Mouse (Mus musculus): ENCODE results near the gene Pin1. TPM values are rescaled to one million over a fixed set of nuclear protein-coding genes. Genes with fewer than 3 reads are reported as not detected.

The Pin1 gene
- polyA plus RNA-seq, 1 experiment: 37.2 TPM

DNA sequence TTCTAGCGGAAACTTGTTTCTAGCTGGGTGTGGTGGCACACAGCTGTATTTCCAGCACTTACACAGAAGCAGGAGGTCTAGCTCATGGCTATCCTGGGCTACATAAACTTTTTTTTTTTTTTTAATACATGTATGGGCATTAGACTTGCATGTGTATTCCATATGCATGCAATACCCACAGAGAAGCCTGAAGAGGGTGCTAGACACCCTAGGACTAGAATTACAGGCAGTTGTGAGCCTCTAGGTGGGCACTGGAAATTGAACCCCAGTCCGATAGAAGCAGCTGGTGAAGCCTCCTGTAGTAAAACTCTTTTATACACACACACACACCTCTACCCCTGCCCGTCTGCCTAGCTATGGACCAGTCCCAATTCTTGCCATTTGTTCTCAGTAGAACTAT is 2.0 kb downstream of the Pin1 start:
- no peak overlapping the region for H3K4me3 ChIP-seq (ENCODE audit: control insufficient read depth, insufficient read depth, low read length)
- WGBS: 98% methylated on average over 3 of the region's 3 CpGs
- peaks cover 8% of the 10 kb centered on the region for H3K4me1 ChIP-seq (replicated peaks; ENCODE audit: control insufficient read depth, insufficient read depth, low read length)

DNA sequence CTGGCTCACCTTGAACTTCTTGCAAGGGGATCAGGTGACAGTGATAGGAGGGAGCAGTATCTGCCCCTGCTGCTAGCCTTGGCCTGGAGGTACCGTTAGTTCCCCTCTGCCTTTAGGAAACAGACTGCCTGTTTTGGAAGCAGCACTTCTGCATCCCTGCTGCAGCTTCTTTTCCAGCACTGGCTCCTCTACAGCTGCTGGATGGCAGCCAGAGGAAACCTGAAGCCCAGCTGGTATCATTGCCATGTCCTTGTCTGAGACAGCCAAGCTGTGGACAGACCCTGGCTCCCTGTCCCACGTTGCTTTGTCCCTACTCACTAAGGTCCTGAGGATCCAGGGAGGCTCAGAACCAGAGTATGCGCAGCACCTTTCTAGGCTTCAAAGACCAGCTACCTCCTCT is 5.7 kb downstream of the Pin1 start:
- H3K4me3 ChIP-seq (ENCODE audit: control insufficient read depth, insufficient read depth, low read length): no peak overlapping the region
- 97% methylated on average over 3 of the region's 3 CpGs for WGBS
- no peak for TF ChIP-seq POLR2A (IDR thresholded peaks at IDR 0.05; ENCODE audit: control insufficient read depth, extremely low read depth, insufficient read depth, low read length, poor library complexity)
- no peak for TF ChIP-seq CTCF (IDR thresholded peaks at IDR 0.05; ENCODE audit: borderline replicate concordance, control insufficient read depth, extremely low read depth, insufficient read depth, low read length, poor library complexity)
- DNase-seq: no peak
- peaks cover 15% of the 10 kb centered on the region for H3K36me3 ChIP-seq (ENCODE audit: control insufficient read depth, insufficient read depth, low read length)
- H3K27ac ChIP-seq (ENCODE audit: control insufficient read depth, insufficient read depth, low read length): no peak overlapping the region
- no peaks in the 10 kb centered on the region for H3K27me3 ChIP-seq (ENCODE audit: control insufficient read depth, insufficient read depth, low read length)
- H3K4me1 ChIP-seq (replicated peaks; ENCODE audit: control insufficient read depth, insufficient read depth, low read length): peaks cover 4% of the 10 kb centered on the region

More for the DNA sequence above, 2.0 kb downstream of the Pin1 start:
- no peak for TF ChIP-seq POLR2A (IDR thresholded peaks at IDR 0.05; ENCODE audit: control insufficient read depth, extremely low read depth, insufficient read depth, low read length, poor library complexity)
- no peak for TF ChIP-seq CTCF (IDR thresholded peaks at IDR 0.05; ENCODE audit: borderline replicate concordance, control insufficient read depth, extremely low read depth, insufficient read depth, low read length, poor library complexity)
- peaks cover 5% of the 10 kb centered on the region for H3K36me3 ChIP-seq (ENCODE audit: control insufficient read depth, insufficient read depth, low read length)
- no peaks in the 10 kb centered on the region for H3K27me3 ChIP-seq (ENCODE audit: control insufficient read depth, insufficient read depth, low read length)
- no peak overlapping the region for H3K27ac ChIP-seq (ENCODE audit: control insufficient read depth, insufficient read depth, low read length)
- DNase-seq: no peak

DNA sequence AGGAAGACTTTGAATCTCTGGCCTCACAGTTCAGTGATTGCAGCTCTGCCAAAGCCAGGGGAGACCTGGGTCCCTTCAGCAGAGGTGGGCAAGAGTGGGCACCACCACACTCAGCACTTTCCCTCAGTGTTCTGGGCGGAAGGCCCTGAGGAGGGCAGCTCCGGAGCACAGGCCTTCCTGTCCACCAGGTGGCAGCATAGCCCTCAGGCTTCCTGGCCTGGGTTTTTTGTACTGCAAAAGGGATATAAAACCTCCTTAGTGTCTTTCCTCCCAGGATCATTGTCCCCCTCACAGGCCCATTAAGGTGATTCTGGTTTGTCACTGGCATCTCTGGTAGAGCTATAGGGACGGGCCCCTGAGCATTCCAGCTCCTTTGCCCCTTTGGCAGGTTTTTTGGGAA is 10.4 kb downstream of the Pin1 start:
- Histone ChIP-seq H3K27me3 (ENCODE audit: control insufficient read depth, insufficient read depth, low read length) (no peaks in the 10 kb centered on the region), H3K27ac (ENCODE audit: control insufficient read depth, insufficient read depth, low read length) (no peak overlapping the region), H3K36me3 (ENCODE audit: control insufficient read depth, insufficient read depth, low read length) (peaks cover 28% of the 10 kb centered on the region), H3K4me1 (replicated peaks; ENCODE audit: control insufficient read depth, insufficient read depth, low read length) (peaks cover 12% of the 10 kb centered on the region), H3K4me3 (ENCODE audit: control insufficient read depth, insufficient read depth, low read length) (no peak overlapping the region)
- TF ChIP-seq POLR2A (IDR thresholded peaks at IDR 0.05; ENCODE audit: control insufficient read depth, extremely low read depth, insufficient read depth, low read length, poor library complexity) (no peak), CTCF (IDR thresholded peaks at IDR 0.05; ENCODE audit: borderline replicate concordance, control insufficient read depth, extremely low read depth, insufficient read depth, low read length, poor library complexity) (peak; percentile 92)
- peak; percentile 72 for DNase-seq
- 63% methylated on average over 3 of the region's 3 CpGs for WGBS

DNA sequence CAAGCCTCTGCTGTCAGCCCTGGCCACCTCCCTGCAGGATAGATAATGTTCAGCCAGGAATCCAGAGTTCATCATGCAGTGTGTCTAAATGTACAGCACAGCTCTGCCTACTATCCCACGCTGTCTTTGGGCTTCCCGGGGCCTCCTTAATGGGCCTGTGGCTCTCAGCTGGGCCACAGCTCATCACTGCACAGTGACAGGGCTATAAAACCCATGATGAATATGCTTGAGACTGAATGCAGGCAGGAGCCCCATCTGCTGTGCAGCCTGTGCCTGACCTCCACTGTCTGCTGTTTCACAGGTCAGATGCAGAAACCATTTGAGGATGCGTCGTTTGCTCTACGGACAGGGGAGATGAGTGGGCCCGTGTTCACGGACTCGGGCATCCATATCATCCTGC is 11.0 kb downstream of the Pin1 start:
- no peak for TF ChIP-seq POLR2A (IDR thresholded peaks at IDR 0.05; ENCODE audit: control insufficient read depth, extremely low read depth, insufficient read depth, low read length, poor library complexity)
- no peak for TF ChIP-seq CTCF (IDR thresholded peaks at IDR 0.05; ENCODE audit: borderline replicate concordance, control insufficient read depth, extremely low read depth, insufficient read depth, low read length, poor library complexity)
- Histone ChIP-seq H3K4me3 (ENCODE audit: control insufficient read depth, insufficient read depth, low read length) (no peak overlapping the region), H3K27ac (ENCODE audit: control insufficient read depth, insufficient read depth, low read length) (no peak overlapping the region), H3K4me1 (replicated peaks; ENCODE audit: control insufficient read depth, insufficient read depth, low read length) (peaks cover 12% of the 10 kb centered on the region), H3K27me3 (ENCODE audit: control insufficient read depth, insufficient read depth, low read length) (no peaks in the 10 kb centered on the region), H3K36me3 (ENCODE audit: control insufficient read depth, insufficient read depth, low read length) (peaks cover 28% of the 10 kb centered on the region)
- DNase-seq: no peak
- WGBS: 98% methylated on average over 8 of the region's 8 CpGs

DNA sequence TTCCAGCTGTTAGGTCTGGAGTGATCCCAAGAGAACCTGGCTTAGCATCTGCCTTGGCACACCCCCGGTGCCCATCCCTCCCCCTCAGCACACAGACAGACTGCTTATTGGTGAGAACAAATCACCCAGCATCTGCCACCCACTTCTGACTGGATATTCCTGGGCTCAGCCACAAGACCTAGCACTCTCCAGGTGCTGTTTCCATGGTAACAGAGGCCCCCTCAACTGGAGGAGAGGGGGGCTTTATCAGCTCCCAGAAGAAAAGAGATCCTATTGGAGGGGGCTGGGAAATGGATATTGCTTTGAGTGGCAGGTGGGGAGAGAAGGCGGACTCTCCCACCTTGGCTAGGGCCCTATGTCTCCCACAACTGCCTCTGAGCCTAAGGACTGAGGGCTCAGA is 12.1 kb downstream of the Pin1 start:
- peaks cover 12% of the 10 kb centered on the region for H3K4me1 ChIP-seq (replicated peaks; ENCODE audit: control insufficient read depth, insufficient read depth, low read length)
- TF ChIP-seq CTCF (IDR thresholded peaks at IDR 0.05; ENCODE audit: borderline replicate concordance, control insufficient read depth, extremely low read depth, insufficient read depth, low read length, poor library complexity) (no peak), POLR2A (IDR thresholded peaks at IDR 0.05; ENCODE audit: control insufficient read depth, extremely low read depth, insufficient read depth, low read length, poor library complexity) (no peak)
- H3K27me3 ChIP-seq (ENCODE audit: control insufficient read depth, insufficient read depth, low read length): no peaks in the 10 kb centered on the region
- H3K27ac ChIP-seq (ENCODE audit: control insufficient read depth, insufficient read depth, low read length): no peak overlapping the region
- 100% methylated on average over 2 of the region's 2 CpGs for WGBS
- no peak for DNase-seq
- no peak overlapping the region for H3K4me3 ChIP-seq (ENCODE audit: control insufficient read depth, insufficient read depth, low read length)
- H3K36me3 ChIP-seq (ENCODE audit: control insufficient read depth, insufficient read depth, low read length): peaks cover 28% of the 10 kb centered on the region

DNA sequence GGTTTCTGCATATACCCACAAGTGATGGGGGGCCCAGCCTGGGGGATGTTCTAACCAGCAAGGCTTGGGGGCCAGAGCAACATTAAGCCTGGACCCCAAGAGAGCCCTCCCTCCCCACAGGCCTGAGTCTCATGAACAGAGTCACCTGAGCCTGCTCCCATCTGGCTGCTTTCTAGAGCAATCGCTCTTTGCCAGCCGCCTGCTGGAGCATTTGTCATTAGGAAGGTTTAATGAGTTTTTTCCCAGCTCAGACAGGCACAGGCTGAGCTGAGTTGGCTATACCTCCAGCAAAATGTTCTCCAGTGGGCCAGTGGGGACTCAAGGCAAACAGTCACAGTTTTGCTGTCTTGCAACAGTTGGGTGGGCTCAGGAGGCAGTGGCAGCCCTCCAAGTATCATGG is 12.5 kb downstream of the Pin1 start:
- WGBS: 100% methylated on average over 2 of the region's 2 CpGs
- no peaks in the 10 kb centered on the region for H3K27me3 ChIP-seq (ENCODE audit: control insufficient read depth, insufficient read depth, low read length)
- H3K27ac ChIP-seq (ENCODE audit: control insufficient read depth, insufficient read depth, low read length): no peak overlapping the region
- H3K4me3 ChIP-seq (ENCODE audit: control insufficient read depth, insufficient read depth, low read length): no peak overlapping the region
- DNase-seq: no peak
- H3K4me1 ChIP-seq (replicated peaks; ENCODE audit: control insufficient read depth, insufficient read depth, low read length): peaks cover 12% of the 10 kb centered on the region
- peaks cover 28% of the 10 kb centered on the region for H3K36me3 ChIP-seq (ENCODE audit: control insufficient read depth, insufficient read depth, low read length)
- no peak for TF ChIP-seq CTCF (IDR thresholded peaks at IDR 0.05; ENCODE audit: borderline replicate concordance, control insufficient read depth, extremely low read depth, insufficient read depth, low read length, poor library complexity)
- TF ChIP-seq POLR2A (IDR thresholded peaks at IDR 0.05; ENCODE audit: control insufficient read depth, extremely low read depth, insufficient read depth, low read length, poor library complexity): no peak

DNA sequence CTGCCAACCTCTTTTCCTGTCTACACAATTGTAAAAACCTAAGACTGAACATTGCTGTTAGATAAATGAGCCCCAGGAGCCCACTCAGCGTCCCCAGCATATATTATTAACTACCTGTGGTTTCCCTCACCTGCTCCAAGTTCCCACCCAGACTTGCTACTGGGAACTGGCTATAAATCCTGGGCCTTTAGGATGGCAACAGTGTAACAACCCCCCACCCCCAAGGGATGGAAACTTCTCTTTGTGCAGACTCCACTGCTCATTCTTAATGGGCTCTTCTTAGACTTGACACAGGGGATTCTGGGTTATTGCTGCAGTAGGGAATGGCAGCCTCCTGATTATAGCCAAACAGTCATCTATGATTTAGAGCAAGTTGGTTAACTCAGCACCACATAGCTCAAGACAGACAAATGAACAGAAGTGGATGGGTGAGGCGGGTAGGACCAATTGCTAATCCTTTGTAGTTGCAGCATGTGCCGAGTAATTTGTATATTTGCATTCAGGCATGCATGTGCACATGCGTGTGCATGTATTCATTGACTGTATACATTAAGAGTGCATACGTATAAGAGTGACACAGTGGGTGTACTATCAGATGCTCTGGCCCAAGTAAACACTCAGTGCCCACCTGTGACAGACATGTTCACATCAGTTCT is 13.2 kb downstream of the Pin1 start:
- Histone ChIP-seq H3K27ac (ENCODE audit: control insufficient read depth, insufficient read depth, low read length) (no peak overlapping the region), H3K4me1 (replicated peaks; ENCODE audit: control insufficient read depth, insufficient read depth, low read length) (peaks cover 12% of the 10 kb centered on the region), H3K36me3 (ENCODE audit: control insufficient read depth, insufficient read depth, low read length) (peaks cover 23% of the 10 kb centered on the region), H3K4me3 (ENCODE audit: control insufficient read depth, insufficient read depth, low read length) (no peak overlapping the region), H3K27me3 (ENCODE audit: control insufficient read depth, insufficient read depth, low read length) (no peaks in the 10 kb centered on the region)
- WGBS: 94% methylated on average over 5 of the region's 5 CpGs
- TF ChIP-seq POLR2A (IDR thresholded peaks at IDR 0.05; ENCODE audit: control insufficient read depth, extremely low read depth, insufficient read depth, low read length, poor library complexity) (no peak), CTCF (IDR thresholded peaks at IDR 0.05; ENCODE audit: borderline replicate concordance, control insufficient read depth, extremely low read depth, insufficient read depth, low read length, poor library complexity) (no peak)
- no peak for DNase-seq

Measured in thymus, adult 2 months (tissue).